Mouse (Mus musculus): ENCODE results near the gene Naa25.

DNA sequence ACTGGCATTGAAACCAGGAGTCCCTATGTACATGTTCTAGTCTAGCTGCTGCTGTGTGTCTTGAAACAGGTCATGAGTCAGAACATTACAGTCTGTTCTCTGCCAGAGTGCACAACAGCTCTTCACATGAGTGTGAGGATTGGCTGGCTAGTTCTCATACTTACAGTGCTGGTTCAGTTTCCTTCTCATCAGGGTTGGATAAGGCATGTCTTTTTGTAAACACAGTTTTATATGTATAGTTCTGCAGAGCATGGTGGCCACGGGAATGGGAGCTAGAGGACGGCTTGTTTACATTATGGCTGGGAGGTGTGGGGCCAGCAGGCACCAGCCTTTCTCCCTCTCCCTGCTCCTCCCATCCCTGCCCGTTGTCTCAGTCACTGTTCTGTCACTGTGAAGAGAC, 71.8 kb downstream of the Naa25 start:
- no peak for TF ChIP-seq POLR2A (IDR thresholded peaks at IDR 0.05; ENCODE audit: control insufficient read depth, extremely low read depth, insufficient read depth, low read length, poor library complexity)
- no peak for TF ChIP-seq CTCF (IDR thresholded peaks at IDR 0.05; ENCODE audit: borderline replicate concordance, control insufficient read depth, extremely low read depth, insufficient read depth, low read length, poor library complexity)
